Mouse (Mus musculus): ENCODE data around the gene A530064D06Rik. TPM values are rescaled to one million over a fixed set of nuclear protein-coding genes. Genes with fewer than 3 reads are reported as not detected.

Gene A530064D06Rik
- total RNA-seq, 2 experiments from 2014 or later, result not detected

Other genes with a start within 250 kb of the A530064D06Rik start
- gene Foxp4, start 242.6 kb downstream of the A530064D06Rik start, total RNA-seq (2021), result 1 to 10 TPM; 9.4 to 9.6 TPM
- not detected for gene 1700122O11Rik, start 129.0 kb downstream of the A530064D06Rik start, total RNA-seq (2021)
- gene 1700067P10Rik, start 78.0 kb downstream of the A530064D06Rik start, total RNA-seq (2021), result not detected
- not detected for gene 9830107B12Rik, start 21.0 kb downstream of the A530064D06Rik start, total RNA-seq (2021)
- not detected for gene Trem1, start 65.5 kb upstream of the A530064D06Rik start, total RNA-seq (2021)
- gene Trem3, start 80.5 kb upstream of the A530064D06Rik start, total RNA-seq (2021), result not detected
- gene Treml4, start 97.0 kb upstream of the A530064D06Rik start, total RNA-seq (2021), result under 1 TPM in 1 of 2 experiments, not detected in 1; 0.28 TPM
- under 1 TPM; 0.31 to 0.75 TPM for gene Treml2, start 132.2 kb upstream of the A530064D06Rik start, total RNA-seq (2021)
- under 1 TPM; 0.08 to 0.20 TPM for gene B430306N03Rik, start 148.9 kb upstream of the A530064D06Rik start, total RNA-seq (2021)
- gene Trem2, start 179.1 kb upstream of the A530064D06Rik start, total RNA-seq (2021), result 1 to 10 TPM; 1.2 TPM
- under 1 TPM; 0.26 to 0.92 TPM for gene Treml1, start 192.6 kb upstream of the A530064D06Rik start, total RNA-seq (2021)
- gene Nfya, start 242.6 kb upstream of the A530064D06Rik start, total RNA-seq (2021), result 10 to 100 TPM; 19.6 to 21.4 TPM
- gene Oard1, start 242.7 kb upstream of the A530064D06Rik start, total RNA-seq (2021), result 10 to 100 TPM; 12.9 to 14.3 TPM